Mouse (Mus musculus) kidney, adult 2 months (tissue): ENCODE measurements at regions not wholly inside any gene's neighbourhood (a gene's known extent, or its start where the extent isn't known, plus 50 kb on each side); places are given as distances from the start of the nearest gene placed in this dataset.
A peak's percentile ranks its signal among the peaks of the same experiment; 100 is the strongest.

Experiments used
- DNase-seq: peaks from one replicate; pipeline ENCODE4 v3.0.0; 2021
- H3K27ac ChIP-seq: fragments of 200-500 bp; 2 replicates; pipeline ENCODE4 v1.5.1; 2012; ENCODE audit warnings: low read depth, low read length, control low read depth, inconsistent platforms; ENCODE audit not compliant: insufficient read depth
- H3K27me3 ChIP-seq: fragments of 200-500 bp; replicated peaks from 2 replicates; pipeline ENCODE4 v1.6.1; 2012; ENCODE audit warnings: mild to moderate bottlenecking, moderate library complexity, low read length, inconsistent platforms; ENCODE audit not compliant: control insufficient read depth, insufficient read depth
- H3K36me3 ChIP-seq: fragments of 200-500 bp; 2 replicates; pipeline ENCODE4 v1.6.1; 2012; ENCODE audit warnings: mild to moderate bottlenecking, moderate library complexity, low read length, inconsistent platforms; ENCODE audit not compliant: control insufficient read depth, insufficient read depth
- H3K4me1 ChIP-seq: fragments of 200-500 bp; 2 replicates; pipeline ENCODE4 v1.6.1; 2011; ENCODE audit warnings: low read length; ENCODE audit not compliant: control insufficient read depth, insufficient read depth
- H3K4me3 ChIP-seq: fragments of 200-500 bp; 2 replicates; pipeline ENCODE4 v1.5.1; 2011; ENCODE audit warnings: mild to moderate bottlenecking, low read depth, low read length, control low read depth; ENCODE audit not compliant: insufficient read depth
- CTCF ChIP-seq: fragments of 200-500 bp; conservative IDR thresholded peaks from 2 replicates; pipeline ENCODE4 v1.5.1; 2011; ENCODE audit warnings: low read depth, mild to moderate bottlenecking, control low read depth, low read length, moderate library complexity, mixed read lengths; ENCODE audit not compliant: insufficient read depth, insufficient read length
- POLR2A ChIP-seq: fragments of 200-500 bp; IDR thresholded peaks from one replicate; pipeline ENCODE4 v1.6.1; 2011; ENCODE audit warnings: low read depth, low read length, control low read depth
- WGBS: fragments of 180-500 bp; shearing (Covaris S2); methylation state at CpG from one replicate; pipeline ENCODE4 v1.1.7; 2018; 5-methylcytosine and 5-hydroxymethylcytosine counted together

DNA sequence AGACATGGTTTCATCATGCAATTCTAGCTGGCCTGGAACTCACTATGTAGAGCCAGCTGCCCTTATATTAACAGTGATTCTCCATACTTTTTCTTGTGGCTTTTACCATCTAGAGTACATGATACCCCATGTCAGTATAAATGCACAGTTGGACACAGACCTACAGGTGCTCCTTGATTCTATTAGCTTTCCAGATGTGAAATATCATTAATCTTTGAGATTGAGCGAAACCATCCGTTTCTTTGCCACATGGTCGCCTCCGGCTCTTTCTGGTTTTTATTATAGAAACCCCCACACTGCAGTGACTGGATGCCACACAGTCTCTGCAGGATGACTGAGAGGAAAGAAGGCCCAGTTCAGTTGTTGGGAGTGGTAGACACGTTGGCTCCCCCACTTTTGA is 188.7 kb downstream of the Ndfip2 start:
- no peaks in the 10 kb centered on the region for H3K27me3 ChIP-seq
- no peaks in the 10 kb centered on the region for H3K36me3 ChIP-seq
- TF ChIP-seq POLR2A, result no peak
- TF ChIP-seq CTCF, result no peak
- no peak for DNase-seq
- WGBS, result 72% methylated on average over 5 of the region's 5 CpGs
- no peak overlapping the region for H3K4me3 ChIP-seq
- no peak overlapping the region for H3K27ac ChIP-seq
- no peaks in the 10 kb centered on the region for H3K4me1 ChIP-seq

DNA sequence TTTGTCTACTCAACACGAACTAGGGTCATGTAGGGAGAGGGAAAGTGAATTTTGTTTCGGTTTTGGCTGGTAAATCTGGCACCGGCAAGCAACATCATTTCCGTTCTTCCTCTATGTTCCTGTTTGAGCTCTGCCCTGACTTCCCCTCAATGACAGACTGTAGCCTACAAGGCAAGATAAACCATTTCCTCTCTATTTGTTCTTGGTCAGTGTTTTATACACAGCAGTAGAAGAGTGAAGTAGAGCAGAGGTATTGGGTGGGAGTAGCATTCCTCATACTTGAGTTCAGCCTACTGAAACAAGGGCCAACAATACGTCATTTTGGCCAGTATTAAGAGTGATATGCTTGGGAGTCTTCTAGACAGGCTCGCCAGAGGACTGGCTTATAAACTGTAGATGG is 177.0 kb downstream of the Ndfip2 start:
- no peaks in the 10 kb centered on the region for H3K36me3 ChIP-seq
- H3K4me1 ChIP-seq, result no peaks in the 10 kb centered on the region
- H3K27ac ChIP-seq, result peak overlapping the region; percentile 56
- DNase-seq, result peak; percentile 50
- TF ChIP-seq POLR2A (no peak), CTCF (no peak)
- H3K27me3 ChIP-seq, result no peaks in the 10 kb centered on the region
- WGBS, result 64% methylated on average over 6 of the region's 6 CpGs
- H3K4me3 ChIP-seq, result no peak overlapping the region

DNA sequence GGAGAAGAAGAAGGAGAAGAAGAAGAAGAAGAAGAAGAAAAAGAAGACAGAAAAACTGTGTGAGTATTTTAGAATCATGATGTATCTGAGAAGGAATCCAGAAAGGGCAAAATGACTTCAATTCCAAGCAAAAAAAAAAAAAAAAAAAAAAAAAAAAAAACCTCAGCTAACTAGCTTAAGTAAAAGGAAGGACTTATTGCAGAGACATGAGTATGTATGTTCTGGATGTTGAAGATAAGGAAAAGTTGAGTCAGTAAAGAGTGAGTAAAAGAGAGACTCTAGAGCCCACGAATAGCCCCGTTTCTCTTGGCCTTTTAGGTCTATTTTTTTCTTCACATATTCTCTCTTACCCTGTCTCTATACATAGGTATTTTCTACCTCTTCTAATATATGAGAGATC is 175.1 kb downstream of the Ndfip2 start:
- H3K27me3 ChIP-seq, result no peaks in the 10 kb centered on the region
- no peak for DNase-seq
- no peak overlapping the region for H3K27ac ChIP-seq
- WGBS, result 97% methylated on average over 2 of the region's 2 CpGs
- H3K4me1 ChIP-seq, result no peaks in the 10 kb centered on the region
- no peak overlapping the region for H3K4me3 ChIP-seq
- no peaks in the 10 kb centered on the region for H3K36me3 ChIP-seq
- no peak for TF ChIP-seq CTCF
- TF ChIP-seq POLR2A, result no peak

DNA sequence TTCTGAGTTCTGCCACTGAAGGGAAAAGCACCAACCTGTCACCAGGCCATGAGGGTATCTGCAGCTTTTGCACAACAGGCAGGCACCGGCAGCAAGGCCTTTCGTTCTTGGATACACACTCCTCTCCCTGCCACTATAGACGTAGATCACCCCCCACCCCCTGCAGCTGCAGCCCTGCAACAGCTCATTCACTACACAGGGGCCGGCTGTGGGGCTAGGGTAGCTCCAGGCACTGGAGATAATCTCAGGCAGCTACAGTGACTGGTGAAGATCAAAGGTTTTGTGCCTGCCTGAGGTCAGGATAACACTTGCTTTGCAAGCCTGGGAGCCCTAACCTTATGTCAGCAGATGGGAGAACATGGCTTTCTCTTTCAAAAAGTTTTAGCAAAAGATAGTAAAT is 174.3 kb downstream of the Ndfip2 start:
- TF ChIP-seq CTCF (no peak), POLR2A (no peak)
- H3K4me3 ChIP-seq, result no peak overlapping the region
- H3K36me3 ChIP-seq, result no peaks in the 10 kb centered on the region
- H3K27ac ChIP-seq, result no peak overlapping the region
- DNase-seq, result no peak
- H3K27me3 ChIP-seq, result no peaks in the 10 kb centered on the region
- WGBS, result 52% methylated on average over 4 of the region's 4 CpGs
- H3K4me1 ChIP-seq, result no peaks in the 10 kb centered on the region

DNA sequence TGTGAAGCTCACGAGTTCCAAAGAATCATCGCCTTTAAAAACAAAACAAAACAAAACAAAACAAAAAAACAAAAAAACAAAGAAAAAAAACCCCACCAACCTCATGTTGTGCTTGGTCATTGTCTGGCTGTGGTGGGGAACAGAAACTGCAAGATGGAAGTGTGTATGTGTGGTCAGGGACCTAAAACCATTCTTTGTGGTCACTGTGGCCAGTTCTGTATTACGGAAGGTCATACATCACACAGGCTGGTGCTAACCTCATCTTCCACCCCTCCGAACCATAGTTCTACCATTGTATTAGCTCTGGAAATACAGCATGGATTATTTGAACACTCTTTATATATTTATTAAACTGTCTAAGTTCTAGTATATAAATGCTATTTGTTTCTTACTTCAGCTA is 173.2 kb downstream of the Ndfip2 start:
- no peaks in the 10 kb centered on the region for H3K27me3 ChIP-seq
- no peaks in the 10 kb centered on the region for H3K4me1 ChIP-seq
- 95% methylated on average over 4 of the region's 4 CpGs for WGBS
- TF ChIP-seq POLR2A, result no peak
- TF ChIP-seq CTCF, result no peak
- no peak overlapping the region for H3K27ac ChIP-seq
- no peaks in the 10 kb centered on the region for H3K36me3 ChIP-seq
- H3K4me3 ChIP-seq, result no peak overlapping the region
- DNase-seq, result no peak

DNA sequence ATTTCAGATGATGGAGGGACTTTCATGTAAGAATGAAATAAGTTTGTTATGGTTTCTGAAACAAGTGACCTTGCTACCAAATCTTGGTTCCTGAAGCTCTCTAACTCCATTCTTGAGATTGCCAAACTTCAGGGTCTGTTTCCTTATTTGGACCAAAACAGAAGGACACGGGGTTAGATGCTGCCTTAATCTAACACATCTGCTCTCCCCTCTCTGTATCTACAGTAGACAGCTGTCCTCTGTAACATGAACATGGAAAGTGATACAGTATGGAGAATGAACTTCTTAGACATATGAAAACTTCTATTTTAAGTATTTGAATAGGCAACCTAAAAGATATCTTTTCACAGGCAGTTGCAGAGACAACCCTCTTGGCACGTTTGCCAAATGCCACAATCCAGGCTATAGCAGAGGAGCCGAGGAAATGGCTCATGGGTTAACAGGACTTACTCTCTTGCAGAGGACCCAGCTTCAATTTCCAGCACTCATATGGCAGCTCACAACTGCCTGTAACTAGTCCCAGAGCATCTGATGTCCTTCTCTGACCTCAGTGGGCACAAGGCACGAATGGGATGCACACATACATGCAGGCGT is 171.4 kb downstream of the Ndfip2 start:
- no peaks in the 10 kb centered on the region for H3K27me3 ChIP-seq
- no peak for DNase-seq
- WGBS, result 79% methylated on average over 5 of the region's 5 CpGs
- no peak for TF ChIP-seq CTCF
- TF ChIP-seq POLR2A, result no peak
- no peak overlapping the region for H3K4me3 ChIP-seq
- H3K4me1 ChIP-seq, result no peaks in the 10 kb centered on the region
- no peaks in the 10 kb centered on the region for H3K36me3 ChIP-seq
- no peak overlapping the region for H3K27ac ChIP-seq

DNA sequence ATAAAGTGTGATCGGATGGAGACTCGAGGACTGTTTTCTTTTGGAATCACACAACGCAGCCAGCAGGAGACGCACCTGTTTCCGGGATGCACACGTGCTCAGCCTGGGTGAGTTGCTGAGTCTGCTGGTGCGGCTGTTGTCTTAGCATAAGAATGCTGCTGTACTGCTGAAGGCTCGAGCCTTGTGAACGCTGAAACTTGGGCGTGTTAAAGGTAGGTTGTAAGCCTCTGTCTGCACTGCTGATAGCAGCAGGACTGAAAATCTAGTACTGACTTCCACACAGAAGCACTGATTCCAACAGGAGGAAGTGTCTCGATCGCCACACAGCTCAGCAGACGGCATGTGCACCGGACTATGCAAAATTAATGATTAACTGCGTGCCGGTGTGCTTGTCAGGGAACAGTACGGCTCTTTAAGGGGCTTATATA is 169.1 kb downstream of the Ndfip2 start:
- 12% methylated on average over 17 of the region's 17 CpGs for WGBS
- H3K36me3 ChIP-seq, result no peaks in the 10 kb centered on the region
- H3K4me1 ChIP-seq, result no peaks in the 10 kb centered on the region
- peak overlapping the region; percentile 32 for H3K4me3 ChIP-seq
- peak; percentile 82 for DNase-seq
- H3K27ac ChIP-seq, result no peak overlapping the region
- H3K27me3 ChIP-seq, result no peaks in the 10 kb centered on the region
- TF ChIP-seq CTCF (peak; percentile 35; the same call in 1 of the 2 replicates), POLR2A (no peak)
